ENCODE assay signal across 22 mouse cellular contexts in genomic region chr19:59047511-59047910, GRCm38 (mm10). TPM values are rescaled to one million over a fixed set of nuclear protein-coding genes. Genes with fewer than 3 reads are reported as not detected.
DNase-seq lines count a peak whose midpoint lies in the region; ATAC-seq lines count a peak whose summit lies in the region.
"Had no signal": no experiment of that assay in that cellular context is flagged by ENCODE, and none has a peak within 500 bp of the region (broad histone marks: within the 10 kb centered on the region; RNA-seq: fewer than 3 reads in every experiment).

No protein-coding gene starts in this region.

- H3K4me1 ChIP-seq in midbrain, embryonic 11.5 days (ENCODE audit: control insufficient read depth, insufficient read depth, low read length): no peaks in the 10 kb centered on the region
- H3K4me1 ChIP-seq in midbrain, embryonic 14.5 days (ENCODE audit: control insufficient read depth, insufficient read depth, low read length): peaks cover 5% of the 10 kb centered on the region; the same call in 1 of the 2 replicates
- H3K4me1 ChIP-seq: intestine, embryonic 15.5 days; liver, embryonic 15.5 days; megakaryocyte, embryonic 14.5 days had no signal

- DNase-seq in cerebellum, adult 11-12 months: peak; percentile 16
- DNase-seq in cerebellum, postnatal 4 days (ENCODE audit: low spot score in 2 of 2): no peak
- peak; percentile 81 for DNase-seq in midbrain, embryonic 11.5 days (ENCODE audit: low spot score, missing footprints)
- DNase-seq in midbrain, embryonic 14.5 days: no peak
- peak; percentile 32 for DNase-seq in cerebellum, adult 8-10 months
- DNase-seq in thymus, adult 18-20 months: no peak
- DNase-seq in urinary bladder, postnatal 4 days (ENCODE audit: low spot score in 2 of 2): no peak
- DNase-seq: heart, postnatal 36 days; kidney, postnatal 4 days; right cerebral cortex, postnatal 14 days; spleen, adult 18-20 months had no signal

- no peak overlapping the region for H3K27ac ChIP-seq in midbrain, embryonic 11.5 days (ENCODE audit: low read depth, low read length)
- no peak overlapping the region for H3K27ac ChIP-seq in midbrain, embryonic 14.5 days (replicated peaks; ENCODE audit: low read depth, low read length)
- H3K27ac ChIP-seq: embryonic facial prominence, embryonic 10.5 days; forebrain, embryonic 12.5 days; heart, embryonic 13.5 days; hindbrain, embryonic 15.5 days; intestine, embryonic 15.5 days; limb, embryonic 13.5 days; liver, embryonic 15.5 days; neural tube, embryonic 15.5 days had no signal

- no peaks in the 10 kb centered on the region for H3K36me3 ChIP-seq in midbrain, embryonic 11.5 days (ENCODE audit: control insufficient read depth, insufficient read depth, low read length)
- H3K36me3 ChIP-seq in midbrain, embryonic 14.5 days (ENCODE audit: control insufficient read depth, insufficient read depth, low read length): no peaks in the 10 kb centered on the region
- H3K36me3 ChIP-seq: embryonic facial prominence, embryonic 10.5 days; forebrain, embryonic 12.5 days; heart, embryonic 13.5 days; hindbrain, embryonic 15.5 days; intestine, embryonic 15.5 days; limb, embryonic 13.5 days; liver, embryonic 15.5 days; neural tube, embryonic 15.5 days had no signal

- WGBS in midbrain, embryonic 11.5 days: 82% methylated on average over 5 of the region's 5 CpGs
- 78% methylated on average over 5 of the region's 5 CpGs for WGBS in midbrain, embryonic 14.5 days

- H3K4me2 ChIP-seq in midbrain, embryonic 11.5 days: no peak overlapping the region
- no peak overlapping the region for H3K4me2 ChIP-seq in midbrain, embryonic 14.5 days (ENCODE audit: low read length)
- H3K4me2 ChIP-seq: forebrain, embryonic 12.5 days; heart, embryonic 13.5 days; hindbrain, embryonic 15.5 days; intestine, embryonic 15.5 days; limb, embryonic 13.5 days; liver, embryonic 15.5 days; neural tube, embryonic 15.5 days had no signal

- no peak for ATAC-seq in midbrain, embryonic 11.5 days (ENCODE audit: low FRiP score)
- ATAC-seq in midbrain, embryonic 14.5 days (ENCODE audit: low FRiP score, low TSS enrichment): no peak
- ATAC-seq: intestine, embryonic 15.5 days; lung, postnatal 0 days; midbrain, embryonic 16.5 days had no signal

- no peak overlapping the region for H3K4me3 ChIP-seq in midbrain, embryonic 11.5 days (ENCODE audit: low read depth, low read length)
- no peak overlapping the region for H3K4me3 ChIP-seq in midbrain, embryonic 14.5 days (replicated peaks; ENCODE audit: low read depth, low read length)
- H3K4me3 ChIP-seq: embryonic facial prominence, embryonic 10.5 days; forebrain, embryonic 12.5 days; heart, embryonic 13.5 days; hindbrain, embryonic 15.5 days; intestine, embryonic 15.5 days; limb, embryonic 13.5 days; liver, embryonic 15.5 days; megakaryocyte, embryonic 14.5 days; neural tube, embryonic 15.5 days had no signal

- no peaks in the 10 kb centered on the region for H3K27me3 ChIP-seq in midbrain, embryonic 11.5 days (ENCODE audit: control insufficient read depth, insufficient read depth, low read length)
- H3K27me3 ChIP-seq in midbrain, embryonic 14.5 days (ENCODE audit: control insufficient read depth, insufficient read depth, low read length): no peaks in the 10 kb centered on the region
- H3K27me3 ChIP-seq: heart, embryonic 13.5 days; hindbrain, embryonic 15.5 days; intestine, embryonic 15.5 days; limb, embryonic 13.5 days; liver, embryonic 15.5 days; megakaryocyte, embryonic 14.5 days; neural tube, embryonic 15.5 days had no signal

- H3K9ac ChIP-seq in midbrain, embryonic 11.5 days (ENCODE audit: low read length): no peak overlapping the region
- no peak overlapping the region for H3K9ac ChIP-seq in midbrain, embryonic 14.5 days (replicated peaks; ENCODE audit: low read length)
- H3K9ac ChIP-seq: forebrain, embryonic 12.5 days; heart, embryonic 13.5 days; hindbrain, embryonic 15.5 days; intestine, embryonic 15.5 days; limb, embryonic 13.5 days; liver, embryonic 15.5 days; neural tube, embryonic 15.5 days had no signal

- no peaks in the 10 kb centered on the region for H3K9me3 ChIP-seq in midbrain, embryonic 11.5 days (ENCODE audit: control insufficient read depth, low read length)
- no peaks in the 10 kb centered on the region for H3K9me3 ChIP-seq in midbrain, embryonic 14.5 days (ENCODE audit: control insufficient read depth, low read length)
- H3K9me3 ChIP-seq: embryonic facial prominence, embryonic 10.5 days; forebrain, embryonic 12.5 days; heart, embryonic 13.5 days; hindbrain, embryonic 15.5 days; intestine, embryonic 15.5 days; limb, embryonic 13.5 days; liver, embryonic 15.5 days; megakaryocyte, embryonic 14.5 days; neural tube, embryonic 15.5 days had no signal

RNA-seq across cellular contexts. Expression of gene Shtn1, which starts 28.4 kb away (rescaled TPM):
- polyA plus RNA-seq in midbrain, embryonic 11.5 days (2014; fragmentation: Nextera tagmentation; extraction: Ambion mirVana): 1.4 and 2.7 TPM in 2 replicates
- polyA plus RNA-seq in midbrain, embryonic 14.5 days (2014; fragmentation: Nextera tagmentation; extraction: Ambion mirVana): 32.1 and 36.9 TPM in 2 replicates

Comparison
In these comparisons a context has a peak if more than half of its experiments do, and no peak if none do; other contexts are left out.
1. DNase-seq: peak in cerebellum, adult 11-12 months (single experiment), midbrain, embryonic 11.5 days (single experiment) and cerebellum, adult 8-10 months (single experiment); none in cerebellum, postnatal 4 days (0 of 2), midbrain, embryonic 14.5 days (single experiment), thymus, adult 18-20 months (0 of 2) and urinary bladder, postnatal 4 days (0 of 2).